Mouse (Mus musculus) left cerebral cortex, postnatal 36 days (tissue): ENCODE results near the gene Zxdc. TPM values are rescaled to one million over a fixed set of nuclear protein-coding genes. Genes with fewer than 3 reads are reported as not detected.

Experiments used
- DNase-seq, 2 experiments: peaks; one replicate each; pipeline ENCODE4 v3.0.0; 2021 to 2022; ENCODE audit warnings: low spot score in 2 of 2, mixed read lengths in 1 of 2
- intact Hi-C: fragments of 180-260 bp; cut with DNase I; formaldehyde crosslinking; loops from one replicate; pipeline ENCODE4 v1.15.1; 2025
- total RNA-seq, 2 experiments: library from RNA; stranded (reverse); gene quantifications; 2 replicates each; pipeline ENCODE4 v1.2.3; 2021

Gene Zxdc
- total RNA-seq, 2 experiments from 2014 or later, result 30.1 to 30.2 TPM

DNA sequence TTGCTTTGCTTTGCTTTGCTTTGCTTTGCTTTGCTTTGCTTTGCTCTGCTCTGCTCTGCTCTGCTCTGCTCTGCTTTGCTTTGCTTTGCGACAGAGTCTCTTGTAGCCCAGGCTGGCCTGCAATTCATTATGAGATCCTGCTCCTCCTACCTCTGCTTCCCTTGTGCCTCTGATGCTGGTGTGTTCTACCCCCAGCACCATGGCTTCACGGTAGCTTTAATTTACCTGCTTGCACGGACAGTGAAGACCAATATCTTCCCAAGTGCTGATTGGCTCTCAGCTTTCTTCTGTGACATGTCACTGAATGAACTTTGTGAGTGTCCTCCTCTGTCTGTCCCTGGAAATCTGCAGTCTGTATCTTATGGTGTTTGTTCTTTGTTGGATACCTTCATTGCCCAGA lies 67.7 kb downstream of the Zxdc start:
- intact Hi-C loops, result loop anchor here (5.0 kb wide), 1 partner anchor 140 kb away; no protein-coding TSS in a partner anchor
- DNase-seq, result no peak

DNA sequence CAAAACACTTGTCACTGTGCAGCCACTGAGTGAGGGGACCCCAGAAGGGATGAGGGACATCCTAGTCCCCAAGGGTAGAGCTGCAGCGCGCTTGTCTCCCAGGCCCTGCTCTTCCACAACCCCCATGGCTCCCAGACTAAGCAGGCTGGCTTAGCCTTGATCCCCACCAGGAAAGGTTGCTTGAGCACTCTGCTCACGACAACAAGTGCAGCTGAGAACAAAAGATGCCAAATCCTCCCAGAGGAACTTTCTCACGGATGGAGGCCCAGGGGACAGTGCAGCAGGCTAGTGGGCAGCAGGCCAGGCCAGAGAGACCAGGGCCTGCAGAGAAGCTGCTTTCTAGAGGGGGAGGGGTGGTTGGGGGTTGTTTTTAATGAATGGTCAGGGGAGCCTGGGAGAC lies 77.6 kb downstream of the Zxdc start:
- DNase-seq, result no peak
- intact Hi-C loops, result no loop called here

DNA sequence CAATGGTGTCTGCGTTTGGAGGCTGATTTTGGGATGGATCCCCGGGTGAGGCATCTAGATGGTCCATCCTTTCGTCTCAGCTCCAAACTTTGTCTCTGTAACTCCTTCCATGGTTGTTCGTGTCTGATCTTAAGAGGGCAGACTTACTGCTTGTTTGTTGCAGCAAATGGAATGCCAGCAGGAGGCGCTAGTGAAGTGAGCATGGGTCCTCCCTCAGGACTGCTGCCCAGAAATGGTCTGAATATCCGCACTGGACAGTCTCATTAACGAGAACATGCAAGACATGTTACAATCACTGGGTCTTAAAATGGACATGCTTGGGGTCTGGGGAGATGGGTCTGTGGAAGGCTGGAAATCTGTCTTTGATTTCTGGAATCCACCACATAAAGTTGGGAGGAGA lies 80.9 kb downstream of the Zxdc start:
- intact Hi-C loops, result loop anchor here (1.0 kb wide), 1 partner anchor 65 kb away; no protein-coding TSS in a partner anchor

DNA sequence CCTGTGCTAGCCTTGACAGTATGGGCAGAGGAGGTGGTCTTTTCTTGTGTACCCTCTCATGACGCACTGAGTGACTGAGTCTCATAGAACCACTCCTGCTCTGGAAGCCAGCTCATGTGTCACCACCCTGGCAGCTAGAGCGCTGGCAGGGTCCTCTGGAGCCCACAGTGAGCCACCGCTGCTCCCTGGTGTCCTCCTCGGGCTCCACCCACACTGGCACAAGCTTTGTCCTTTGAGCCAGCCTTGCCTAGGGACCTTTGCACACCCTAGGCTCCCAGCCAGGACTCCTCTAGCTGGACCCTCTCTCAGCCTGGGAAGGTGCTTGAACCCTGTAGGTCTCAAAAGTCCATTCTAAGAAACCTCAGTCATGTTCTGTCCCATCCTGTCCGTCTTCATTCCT lies 81.4 kb downstream of the Zxdc start:
- intact Hi-C loops, result loop anchor here (1.0 kb wide), 1 partner anchor 65 kb away; no protein-coding TSS in a partner anchor
- no peak for DNase-seq

More for the DNA sequence above, 80.9 kb downstream of the Zxdc start:
- peak; percentile 56 to 77 for DNase-seq

DNA sequence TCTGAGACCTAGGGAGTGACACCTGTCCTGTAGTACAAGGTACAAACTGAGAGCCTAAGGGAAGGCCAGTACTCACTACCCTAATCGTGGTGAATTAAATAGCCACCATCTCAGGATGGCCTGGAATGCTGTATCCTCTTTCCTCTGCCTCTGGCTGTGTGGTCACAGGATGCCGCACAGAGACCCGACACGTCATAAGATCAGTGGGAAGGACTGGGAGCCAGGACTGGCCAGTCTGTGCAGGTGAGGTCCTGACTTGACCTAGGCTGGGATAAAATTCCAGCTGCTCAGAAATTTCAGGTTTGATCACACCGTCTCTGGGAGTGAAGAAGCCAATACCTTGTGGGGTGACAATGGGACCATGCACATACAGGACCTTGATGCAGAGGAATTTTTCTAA lies 82.2 kb downstream of the Zxdc start:
- intact Hi-C loops, result no loop called here
- no peak for DNase-seq

DNA sequence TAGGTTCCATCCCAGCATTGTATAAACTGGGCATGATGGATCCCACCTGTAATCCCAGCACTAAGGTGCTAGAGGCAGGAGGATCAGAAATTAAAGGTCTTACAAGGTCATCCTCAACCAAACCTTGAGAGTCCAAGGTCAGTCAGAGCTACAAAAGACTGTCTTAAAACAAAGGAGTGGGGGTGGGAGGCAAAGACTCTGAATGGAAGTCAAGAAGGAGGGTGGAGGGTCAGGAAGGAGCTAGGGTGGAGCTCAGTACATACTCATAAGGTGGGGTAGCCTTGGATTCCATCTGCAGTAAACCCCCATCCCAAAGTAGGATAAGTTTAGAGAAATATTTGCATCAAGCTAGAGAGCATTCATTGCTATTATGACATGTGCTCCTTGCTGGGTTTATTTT lies 83.3 kb downstream of the Zxdc start:
- intact Hi-C loops, result no loop called here
- no peak for DNase-seq

Other genes with a start within 250 kb of the Zxdc start
- not detected for gene Vmn1r51, start 246.9 kb upstream of the Zxdc start, total RNA-seq
- not detected for gene Vmn1r52, start 194.7 kb upstream of the Zxdc start, total RNA-seq
- not detected for gene V1ra8, start 166.7 kb upstream of the Zxdc start, total RNA-seq
- gene Vmn1r53, start 145.1 kb upstream of the Zxdc start, total RNA-seq, result not detected
- not detected for gene Vmn1r54, start 123.2 kb upstream of the Zxdc start, total RNA-seq
- gene BC048671, start 68.3 kb upstream of the Zxdc start, total RNA-seq, result not detected
- gene Chst13, start 44.3 kb upstream of the Zxdc start, total RNA-seq, result not detected
- gene Uroc1, start 36.2 kb upstream of the Zxdc start, total RNA-seq, result not detected
- 1 to 10 TPM; 5.3 to 7.4 TPM for gene Cfap100, start 59.3 kb downstream of the Zxdc start, total RNA-seq
- gene Klf15, start 93.1 kb downstream of the Zxdc start, total RNA-seq, result 10 to 100 TPM; 26.4 to 27.2 TPM
- 10 to 100 TPM; 56.0 to 67.0 TPM for gene Aldh1l1, start 116.9 kb downstream of the Zxdc start, total RNA-seq
- gene Slc41a3, start 235.2 kb downstream of the Zxdc start, total RNA-seq, result 1 to 10 TPM; 4.4 to 6.0 TPM